Mouse (Mus musculus): Measurements from ENCODE around the gene Gstt1. TPM values are rescaled to one million over a fixed set of nuclear protein-coding genes. Genes with fewer than 3 reads are reported as not detected.
"Not testable (repeated sequence)": the region's sequence is repeated elsewhere in the genome, so short reads cannot be mapped to it uniquely, and the experiment has no call there.

The Gstt1 gene
- 3.0 and 4.7 TPM in 2 replicates for polyA plus RNA-seq (2016; fragmentation: Nextera tagmentation; extraction: Ambion mirVana)

- WGBS: 4% methylated on average over 18 of the region's 18 CpGs
- H3K27ac ChIP-seq (replicated peaks): peak within 1 kb of the TSS; percentile 39
- H3K9me3 ChIP-seq (replicated peaks): no peaks in the 10 kb centered on the region
- H3K4me3 ChIP-seq: peak within 1 kb of the TSS; percentile 58
- peak; percentile 53 for DNase-seq (ENCODE audit: low spot score)
- H3K27me3 ChIP-seq (ENCODE audit: low read depth, poor library complexity, severe bottlenecking): peaks cover 49% of the 10 kb centered on the region
- peaks cover 31% of the 10 kb centered on the region for H3K4me1 ChIP-seq
- no peaks in the 10 kb centered on the region for H3K36me3 ChIP-seq
Observed at GRCm38 (mm10) chr10:75798176-75798696, at the start of gene Gstt1. Gene Gstt1, minus strand, starts transcription at chr10:75798584.

GRCm38 (mm10) chr10:75845306-75845930 lies 47.0 kb upstream of the Gstt1 start:
- 83% methylated on average over 6 of the region's 6 CpGs for WGBS
- Histone ChIP-seq H3K9me3 (replicated peaks) (no peaks in the 10 kb centered on the region), H3K27ac (replicated peaks) (no peak overlapping the region), H3K4me1 (peaks cover 19% of the 10 kb centered on the region), H3K27me3 (ENCODE audit: low read depth, poor library complexity, severe bottlenecking) (0 out of 2 replicates have a peak, but pooled peaks cover 4% of the 10 kb centered on the region), H3K4me3 (no peak overlapping the region), H3K36me3 (no peaks in the 10 kb centered on the region)
- no peak for DNase-seq (ENCODE audit: low spot score)

- Histone ChIP-seq H3K27me3 (ENCODE audit: low read depth, poor library complexity, severe bottlenecking) (no peaks in the 10 kb centered on the region), H3K4me1 (peaks cover 15% of the 10 kb centered on the region), H3K4me3 (no peak overlapping the region), H3K9me3 (replicated peaks) (no peaks in the 10 kb centered on the region), H3K36me3 (no peaks in the 10 kb centered on the region), H3K27ac (replicated peaks) (0 out of 2 replicates have a peak overlapping the region, but pooled peaks have one; percentile 38)
- no peak for DNase-seq (ENCODE audit: low spot score)
- WGBS: 84% methylated on average over 1 of the region's 1 CpGs
Observed at GRCm38 (mm10) chr10:75844800-75845199, 46.4 kb upstream of the Gstt1 start.

- H3K36me3 ChIP-seq; H3K4me1 ChIP-seq; H3K4me3 ChIP-seq; H3K27ac ChIP-seq (replicated peaks); DNase-seq (ENCODE audit: low spot score); H3K9me3 ChIP-seq (replicated peaks); H3K27me3 ChIP-seq (ENCODE audit: low read depth, poor library complexity, severe bottlenecking): not testable (repeated sequence)
- WGBS: 85% methylated on average over 6 of the region's 6 CpGs
Observed at GRCm38 (mm10) chr10:75843898-75844297, 45.5 kb upstream of the Gstt1 start.

- H3K27me3 ChIP-seq (ENCODE audit: low read depth, poor library complexity, severe bottlenecking): peaks cover 29% of the 10 kb centered on the region
- H3K4me1 ChIP-seq: peaks cover 38% of the 10 kb centered on the region
- WGBS: 88% methylated on average over 10 of the region's 10 CpGs
- H3K4me3 ChIP-seq: no peak overlapping the region
- H3K36me3 ChIP-seq: no peaks in the 10 kb centered on the region
- H3K27ac ChIP-seq (replicated peaks): no peak overlapping the region
- no peak for DNase-seq (ENCODE audit: low spot score)
- no peaks in the 10 kb centered on the region for H3K9me3 ChIP-seq (replicated peaks)
Observed at GRCm38 (mm10) chr10:75839092-75839491, 40.7 kb upstream of the Gstt1 start.

- Histone ChIP-seq H3K27me3 (ENCODE audit: low read depth, poor library complexity, severe bottlenecking) (peaks cover 47% of the 10 kb centered on the region), H3K27ac (replicated peaks) (peak within 1 kb of the TSS; percentile 87), H3K9me3 (replicated peaks) (no peaks in the 10 kb centered on the region), H3K4me3 (peak within 1 kb of the TSS; percentile 51), H3K4me1 (peaks cover 51% of the 10 kb centered on the region), H3K36me3 (no peaks in the 10 kb centered on the region)
- under 1% methylated on average over 21 of the region's 21 CpGs for WGBS
- peak; percentile 97 for DNase-seq (ENCODE audit: low spot score)
Observed at GRCm38 (mm10) chr10:75837248-75837759, 38.9 kb upstream of the Gstt1 start, which contains the start of gene Gstt2. Gene Gstt2, minus strand, starts transcription at chr10:75837424.

GRCm38 (mm10) chr10:75835761-75836531 lies 37.6 kb upstream of the Gstt1 start:
- H3K4me3 ChIP-seq: peak overlapping the region; percentile 34
- WGBS: 22% methylated on average over 8 of the region's 10 CpGs

GRCm38 (mm10) chr10:75835307-75835706 lies 36.9 kb upstream of the Gstt1 start:
- 0 out of 2 replicates have a peak overlapping the region, but pooled peaks have one; percentile 9 for H3K27ac ChIP-seq (replicated peaks)

More at GRCm38 (mm10) chr10:75835761-75836531, 37.6 kb upstream of the Gstt1 start:
- Histone ChIP-seq H3K36me3 (no peaks in the 10 kb centered on the region), H3K9me3 (replicated peaks) (no peaks in the 10 kb centered on the region), H3K4me1 (peaks cover 51% of the 10 kb centered on the region), H3K27ac (replicated peaks) (0 out of 2 replicates have a peak overlapping the region, but pooled peaks have one; percentile 87), H3K27me3 (ENCODE audit: low read depth, poor library complexity, severe bottlenecking) (peaks cover 53% of the 10 kb centered on the region)
- DNase-seq (ENCODE audit: low spot score): no peak

GRCm38 (mm10) chr10:75834721-75835120 lies 36.3 kb upstream of the Gstt1 start:
- Histone ChIP-seq H3K4me3 (peak overlapping the region; percentile 55), H3K9me3 (replicated peaks) (no peaks in the 10 kb centered on the region), H3K4me1 (peaks cover 51% of the 10 kb centered on the region), H3K27ac (replicated peaks) (peak overlapping the region; percentile 24; the same call in 1 of the 2 replicates), H3K36me3 (no peaks in the 10 kb centered on the region), H3K27me3 (ENCODE audit: low read depth, poor library complexity, severe bottlenecking) (peaks cover 53% of the 10 kb centered on the region)
- 13% methylated on average over 9 of the region's 9 CpGs for WGBS
- no peak for DNase-seq (ENCODE audit: low spot score)

More at GRCm38 (mm10) chr10:75835307-75835706, 36.9 kb upstream of the Gstt1 start:
- H3K27me3 ChIP-seq (ENCODE audit: low read depth, poor library complexity, severe bottlenecking): peaks cover 53% of the 10 kb centered on the region
- peak; percentile 52 for DNase-seq (ENCODE audit: low spot score)
- WGBS: 2% methylated on average over 10 of the region's 10 CpGs
- H3K4me1 ChIP-seq: peaks cover 51% of the 10 kb centered on the region
- H3K9me3 ChIP-seq (replicated peaks): no peaks in the 10 kb centered on the region
- peak overlapping the region; percentile 34 for H3K4me3 ChIP-seq
- H3K36me3 ChIP-seq: no peaks in the 10 kb centered on the region

GRCm38 (mm10) chr10:75834250-75834649 lies 35.9 kb upstream of the Gstt1 start:
- WGBS: under 1% methylated on average over 21 of the region's 21 CpGs
- DNase-seq (ENCODE audit: low spot score): peak; percentile 76
- Histone ChIP-seq H3K9me3 (replicated peaks) (no peaks in the 10 kb centered on the region), H3K36me3 (no peaks in the 10 kb centered on the region), H3K4me1 (peaks cover 51% of the 10 kb centered on the region), H3K27ac (replicated peaks) (peak overlapping the region; percentile 24; the same call in 1 of the 2 replicates), H3K4me3 (peak overlapping the region; percentile 55), H3K27me3 (ENCODE audit: low read depth, poor library complexity, severe bottlenecking) (peaks cover 51% of the 10 kb centered on the region)

GRCm38 (mm10) chr10:75833456-75834080 lies 35.2 kb upstream of the Gstt1 start:
- Histone ChIP-seq H3K27me3 (ENCODE audit: low read depth, poor library complexity, severe bottlenecking) (peaks cover 47% of the 10 kb centered on the region), H3K27ac (replicated peaks) (peak overlapping the region; percentile 24), H3K4me3 (peak overlapping the region; percentile 55), H3K9me3 (replicated peaks) (no peaks in the 10 kb centered on the region), H3K4me1 (peaks cover 51% of the 10 kb centered on the region), H3K36me3 (no peaks in the 10 kb centered on the region)
- DNase-seq (ENCODE audit: low spot score): no peak
- WGBS: 19% methylated on average over 21 of the region's 21 CpGs

- H3K27me3 ChIP-seq (ENCODE audit: low read depth, poor library complexity, severe bottlenecking): peaks cover 47% of the 10 kb centered on the region
- H3K9me3 ChIP-seq (replicated peaks): no peaks in the 10 kb centered on the region
- WGBS: 65% methylated on average over 13 of the region's 13 CpGs
- no peak for DNase-seq (ENCODE audit: low spot score)
- no peak overlapping the region for H3K4me3 ChIP-seq
- H3K27ac ChIP-seq (replicated peaks): no peak overlapping the region
- H3K4me1 ChIP-seq: peaks cover 42% of the 10 kb centered on the region
- H3K36me3 ChIP-seq: no peaks in the 10 kb centered on the region
Observed at GRCm38 (mm10) chr10:75832272-75832895, 34.0 kb upstream of the Gstt1 start.

All from midbrain, embryonic 10.5 days (tissue).